Mouse (Mus musculus): ENCODE results near the gene Slc47a2. TPM values are rescaled to one million over a fixed set of nuclear protein-coding genes. Genes with fewer than 3 reads are reported as not detected.

Gene Slc47a2
- polyA plus RNA-seq, 1 experiment from 2014 or later: 0.06 TPM

- Histone ChIP-seq H3K9ac (ENCODE audit: low read depth, low read length) (no peak overlapping the region), H3K4me1 (ENCODE audit: control insufficient read depth, insufficient read depth, low read depth, low read length) (no peaks in the 10 kb centered on the region), H3K27me3 (replicated peaks; ENCODE audit: control insufficient read depth, insufficient read depth, low read length) (no peaks in the 10 kb centered on the region), H3K36me3 (ENCODE audit: control insufficient read depth, insufficient read depth, low read length) (no peaks in the 10 kb centered on the region), H3K9me3 (ENCODE audit: control insufficient read depth, low read length) (no peaks in the 10 kb centered on the region), H3K4me2 (ENCODE audit: low read length) (no peak overlapping the region), H3K27ac (ENCODE audit: low read depth, low read length) (no peak overlapping the region), H3K4me3 (ENCODE audit: low read length) (no peak overlapping the region)
- 75% methylated on average over 2 of the region's 2 CpGs for WGBS
- ATAC-seq: no peak
Measured at GRCm38 (mm10) chr11:61277937-61278336, 64.7 kb downstream of the Slc47a2 start.

- no peaks in the 10 kb centered on the region for H3K27me3 ChIP-seq (replicated peaks; ENCODE audit: control insufficient read depth, insufficient read depth, low read length)
- H3K4me1 ChIP-seq (ENCODE audit: control insufficient read depth, insufficient read depth, low read depth, low read length): no peaks in the 10 kb centered on the region
- H3K27ac ChIP-seq (ENCODE audit: low read depth, low read length): no peak overlapping the region
- H3K9me3 ChIP-seq (ENCODE audit: control insufficient read depth, low read length): no peaks in the 10 kb centered on the region
- no peak overlapping the region for H3K4me2 ChIP-seq (ENCODE audit: low read length)
- H3K36me3 ChIP-seq (ENCODE audit: control insufficient read depth, insufficient read depth, low read length): no peaks in the 10 kb centered on the region
- no peak overlapping the region for H3K9ac ChIP-seq (ENCODE audit: low read depth, low read length)
- WGBS: 76% methylated on average over 3 of the region's 3 CpGs
- H3K4me3 ChIP-seq (ENCODE audit: low read length): no peak overlapping the region
- no peak for ATAC-seq
Measured at GRCm38 (mm10) chr11:61276482-61276881, 66.2 kb downstream of the Slc47a2 start.

GRCm38 (mm10) chr11:61275106-61275505 is 67.6 kb downstream of the Slc47a2 start:
- ATAC-seq: no peak
- WGBS: 90% methylated on average over 8 of the region's 8 CpGs
- Histone ChIP-seq H3K9me3 (ENCODE audit: control insufficient read depth, low read length) (no peaks in the 10 kb centered on the region), H3K4me1 (ENCODE audit: control insufficient read depth, insufficient read depth, low read depth, low read length) (no peaks in the 10 kb centered on the region), H3K27ac (ENCODE audit: low read depth, low read length) (no peak overlapping the region), H3K4me2 (ENCODE audit: low read length) (no peak overlapping the region), H3K4me3 (ENCODE audit: low read length) (no peak overlapping the region), H3K27me3 (replicated peaks; ENCODE audit: control insufficient read depth, insufficient read depth, low read length) (no peaks in the 10 kb centered on the region), H3K9ac (ENCODE audit: low read depth, low read length) (no peak overlapping the region), H3K36me3 (ENCODE audit: control insufficient read depth, insufficient read depth, low read length) (no peaks in the 10 kb centered on the region)

- Histone ChIP-seq H3K27ac (ENCODE audit: low read depth, low read length) (no peak overlapping the region), H3K4me2 (ENCODE audit: low read length) (no peak overlapping the region), H3K9me3 (ENCODE audit: control insufficient read depth, low read length) (no peaks in the 10 kb centered on the region), H3K4me3 (ENCODE audit: low read length) (no peak overlapping the region), H3K9ac (ENCODE audit: low read depth, low read length) (no peak overlapping the region), H3K4me1 (ENCODE audit: control insufficient read depth, insufficient read depth, low read depth, low read length) (no peaks in the 10 kb centered on the region), H3K36me3 (ENCODE audit: control insufficient read depth, insufficient read depth, low read length) (no peaks in the 10 kb centered on the region), H3K27me3 (replicated peaks; ENCODE audit: control insufficient read depth, insufficient read depth, low read length) (no peaks in the 10 kb centered on the region)
- 75% methylated on average over 1 of the region's 1 CpGs for WGBS
- no peak for ATAC-seq
Measured at GRCm38 (mm10) chr11:61274421-61274820, 68.2 kb downstream of the Slc47a2 start.

GRCm38 (mm10) chr11:61273928-61274327 is 68.7 kb downstream of the Slc47a2 start:
- Histone ChIP-seq H3K27me3 (replicated peaks; ENCODE audit: control insufficient read depth, insufficient read depth, low read length) (no peaks in the 10 kb centered on the region), H3K9ac (ENCODE audit: low read depth, low read length) (no peak overlapping the region), H3K4me1 (ENCODE audit: control insufficient read depth, insufficient read depth, low read depth, low read length) (no peaks in the 10 kb centered on the region), H3K27ac (ENCODE audit: low read depth, low read length) (no peak overlapping the region), H3K36me3 (ENCODE audit: control insufficient read depth, insufficient read depth, low read length) (no peaks in the 10 kb centered on the region), H3K4me2 (ENCODE audit: low read length) (no peak overlapping the region), H3K4me3 (ENCODE audit: low read length) (no peak overlapping the region), H3K9me3 (ENCODE audit: control insufficient read depth, low read length) (no peaks in the 10 kb centered on the region)
- WGBS: 91% methylated on average over 2 of the region's 2 CpGs
- ATAC-seq: no peak

- no peak overlapping the region for H3K9ac ChIP-seq (ENCODE audit: low read depth, low read length)
- H3K27me3 ChIP-seq (replicated peaks; ENCODE audit: control insufficient read depth, insufficient read depth, low read length): no peaks in the 10 kb centered on the region
- no peak overlapping the region for H3K4me3 ChIP-seq (ENCODE audit: low read length)
- H3K4me1 ChIP-seq (ENCODE audit: control insufficient read depth, insufficient read depth, low read depth, low read length): no peaks in the 10 kb centered on the region
- no peak overlapping the region for H3K27ac ChIP-seq (ENCODE audit: low read depth, low read length)
- no peaks in the 10 kb centered on the region for H3K9me3 ChIP-seq (ENCODE audit: control insufficient read depth, low read length)
- no peak overlapping the region for H3K4me2 ChIP-seq (ENCODE audit: low read length)
- no peak for ATAC-seq
- H3K36me3 ChIP-seq (ENCODE audit: control insufficient read depth, insufficient read depth, low read length): no peaks in the 10 kb centered on the region
Measured at GRCm38 (mm10) chr11:61271612-61272011, 71.0 kb downstream of the Slc47a2 start.

- WGBS: 72% methylated on average over 5 of the region's 5 CpGs
- Histone ChIP-seq H3K36me3 (ENCODE audit: control insufficient read depth, insufficient read depth, low read length) (no peaks in the 10 kb centered on the region), H3K4me1 (ENCODE audit: control insufficient read depth, insufficient read depth, low read depth, low read length) (peaks cover 6% of the 10 kb centered on the region), H3K4me2 (ENCODE audit: low read length) (no peak overlapping the region), H3K9me3 (ENCODE audit: control insufficient read depth, low read length) (no peaks in the 10 kb centered on the region), H3K27ac (ENCODE audit: low read depth, low read length) (no peak overlapping the region), H3K27me3 (replicated peaks; ENCODE audit: control insufficient read depth, insufficient read depth, low read length) (no peaks in the 10 kb centered on the region), H3K9ac (ENCODE audit: low read depth, low read length) (no peak overlapping the region), H3K4me3 (ENCODE audit: low read length) (no peak overlapping the region)
- no peak for ATAC-seq
Measured at GRCm38 (mm10) chr11:61270406-61270805, 72.3 kb downstream of the Slc47a2 start.

- H3K9me3 ChIP-seq (ENCODE audit: control insufficient read depth, low read length): no peaks in the 10 kb centered on the region
- no peak overlapping the region for H3K4me2 ChIP-seq (ENCODE audit: low read length)
- no peak overlapping the region for H3K27ac ChIP-seq (ENCODE audit: low read depth, low read length)
- no peak overlapping the region for H3K4me3 ChIP-seq (ENCODE audit: low read length)
- no peaks in the 10 kb centered on the region for H3K36me3 ChIP-seq (ENCODE audit: control insufficient read depth, insufficient read depth, low read length)
- H3K27me3 ChIP-seq (replicated peaks; ENCODE audit: control insufficient read depth, insufficient read depth, low read length): no peaks in the 10 kb centered on the region
- peaks cover 6% of the 10 kb centered on the region for H3K4me1 ChIP-seq (ENCODE audit: control insufficient read depth, insufficient read depth, low read depth, low read length)
- 93% methylated on average over 6 of the region's 6 CpGs for WGBS
- H3K9ac ChIP-seq (ENCODE audit: low read depth, low read length): no peak overlapping the region
- ATAC-seq: no peak
Measured at GRCm38 (mm10) chr11:61268626-61269349, 73.9 kb downstream of the Slc47a2 start.

GRCm38 (mm10) chr11:61266551-61267533 is 75.8 kb downstream of the Slc47a2 start, which contains the start of gene Aldh3a2:
TSS of gene Aldh3a2 (minus strand) at chr11:61267464.
- ATAC-seq: peak; percentile 100
- WGBS: under 1% methylated on average over 57 of the region's 58 CpGs
- Histone ChIP-seq H3K27me3 (replicated peaks; ENCODE audit: control insufficient read depth, insufficient read depth, low read length) (no peaks in the 10 kb centered on the region), H3K27ac (ENCODE audit: low read depth, low read length) (peak within 1 kb of the TSS; percentile 97), H3K9me3 (ENCODE audit: control insufficient read depth, low read length) (no peaks in the 10 kb centered on the region), H3K4me1 (ENCODE audit: control insufficient read depth, insufficient read depth, low read depth, low read length) (peaks cover 6% of the 10 kb centered on the region), H3K9ac (ENCODE audit: low read depth, low read length) (peak within 1 kb of the TSS; percentile 93), H3K4me3 (ENCODE audit: low read length) (peak within 1 kb of the TSS; percentile 87), H3K36me3 (ENCODE audit: control insufficient read depth, insufficient read depth, low read length) (peaks cover 9% of the 10 kb centered on the region), H3K4me2 (ENCODE audit: low read length) (peak within 1 kb of the TSS; percentile 79)

Data from hindbrain, embryonic 16.5 days (tissue).